Mouse (Mus musculus) adipocyte (in vitro differentiated cells): Measurements from ENCODE around the gene Arhgef10l.

ENCODE experiments used
- DNase-seq: peaks from one replicate; pipeline ENCODE4 v3.0.0-alpha.2; 2016; ENCODE audit warnings: low spot score

Arhgef10l gene

GRCm38 (mm10) chr4:140631276-140631849, 34.4 kb downstream of the Arhgef10l start:
- no peak for DNase-seq

GRCm38 (mm10) chr4:140630651-140631241, 35.1 kb downstream of the Arhgef10l start:
- peak; percentile 53 for DNase-seq

- no peak for DNase-seq
Observed at GRCm38 (mm10) chr4:140630136-140630535, 35.7 kb downstream of the Arhgef10l start.

- no peak for DNase-seq
Observed at GRCm38 (mm10) chr4:140628971-140629370, 36.8 kb downstream of the Arhgef10l start.

- no peak for DNase-seq
Observed at GRCm38 (mm10) chr4:140628412-140628943, 37.3 kb downstream of the Arhgef10l start.

GRCm38 (mm10) chr4:140625651-140626525, 39.9 kb downstream of the Arhgef10l start:
- DNase-seq: no peak

GRCm38 (mm10) chr4:140624468-140625176, 41.2 kb downstream of the Arhgef10l start:
- no peak for DNase-seq

- DNase-seq: no peak
Observed at GRCm38 (mm10) chr4:140624087-140624467, 41.7 kb downstream of the Arhgef10l start.

- no peak for DNase-seq
Observed at GRCm38 (mm10) chr4:140622819-140623218, 43.0 kb downstream of the Arhgef10l start.

- DNase-seq: no peak
Observed at GRCm38 (mm10) chr4:140620496-140620895, 45.3 kb downstream of the Arhgef10l start.

- DNase-seq: peak; percentile 75
Observed at GRCm38 (mm10) chr4:140617391-140618385, 48.1 kb downstream of the Arhgef10l start.

GRCm38 (mm10) chr4:140616894-140617293, 48.9 kb downstream of the Arhgef10l start:
- no peak for DNase-seq

GRCm38 (mm10) chr4:140616196-140616595, 49.6 kb downstream of the Arhgef10l start:
- DNase-seq: peak; percentile 7

- no peak for DNase-seq
Observed at GRCm38 (mm10) chr4:140615771-140616170, 50.0 kb downstream of the Arhgef10l start.

- no peak for DNase-seq
Observed at GRCm38 (mm10) chr4:140614553-140614952, 51.3 kb downstream of the Arhgef10l start.

- DNase-seq: no peak
Observed at GRCm38 (mm10) chr4:140614145-140614544, 51.7 kb downstream of the Arhgef10l start.

- peak; percentile 12 for DNase-seq
Observed at GRCm38 (mm10) chr4:140610841-140611609, 54.8 kb downstream of the Arhgef10l start.

GRCm38 (mm10) chr4:140608228-140608720, 57.5 kb downstream of the Arhgef10l start:
- no peak for DNase-seq

GRCm38 (mm10) chr4:140606779-140607178, 59.0 kb downstream of the Arhgef10l start:
- no peak for DNase-seq

- DNase-seq: no peak
Observed at GRCm38 (mm10) chr4:140606197-140606596, 59.6 kb downstream of the Arhgef10l start.
